Mouse (Mus musculus) layer of hippocampus, adult 11-12 months (tissue): ENCODE measurements around the gene Vdac1.
A peak's percentile ranks its signal among the peaks of the same experiment; 100 is the strongest.
"Not testable (repeated sequence)": the region's sequence is repeated elsewhere in the genome, so short reads cannot be mapped to it uniquely, and the experiment has no call there.

Source experiments
- DNase-seq: peaks from one replicate; pipeline ENCODE4 v3.0.0; 2022; ENCODE audit warnings: low spot score

Vdac1 gene

GRCm38 (mm10) chr11:52344991-52345777 is 15.5 kb upstream of the Vdac1 start:
- DNase-seq = no peak

GRCm38 (mm10) chr11:52345939-52346634 is 14.6 kb upstream of the Vdac1 start:
- peak; percentile 89 for DNase-seq

GRCm38 (mm10) chr11:52346635-52347005 is 14.0 kb upstream of the Vdac1 start:
- no peak for DNase-seq

GRCm38 (mm10) chr11:52348156-52348555 is 12.5 kb upstream of the Vdac1 start:
- no peak for DNase-seq

- no peak for DNase-seq
Observed at GRCm38 (mm10) chr11:52348724-52349123, 11.9 kb upstream of the Vdac1 start.

- no peak for DNase-seq
Observed at GRCm38 (mm10) chr11:52350924-52351323, 9.7 kb upstream of the Vdac1 start.

- DNase-seq = no peak
Observed at GRCm38 (mm10) chr11:52352271-52352670, 8.4 kb upstream of the Vdac1 start.

GRCm38 (mm10) chr11:52354644-52355043 is 6.0 kb upstream of the Vdac1 start:
- no peak for DNase-seq

- no peak for DNase-seq
Observed at GRCm38 (mm10) chr11:52355601-52356000, 5.1 kb upstream of the Vdac1 start.

GRCm38 (mm10) chr11:52357091-52357490 is 3.6 kb upstream of the Vdac1 start:
- not testable (repeated sequence) for DNase-seq

- no peak for DNase-seq
Observed at GRCm38 (mm10) chr11:52358520-52358919, 2.1 kb upstream of the Vdac1 start.

GRCm38 (mm10) chr11:52359686-52360470 is 782 bp upstream of the Vdac1 start:
- no peak for DNase-seq

GRCm38 (mm10) chr11:52361287-52361921 is 744 bp downstream of the Vdac1 start:
- no peak for DNase-seq

- DNase-seq = no peak
Observed at GRCm38 (mm10) chr11:52364376-52364775, 3.7 kb downstream of the Vdac1 start.

- peak; percentile 48 for DNase-seq
Observed at GRCm38 (mm10) chr11:52365143-52365542, 4.5 kb downstream of the Vdac1 start.

- no peak for DNase-seq
Observed at GRCm38 (mm10) chr11:52366358-52366757, 5.7 kb downstream of the Vdac1 start.

GRCm38 (mm10) chr11:52368176-52368985 is 7.7 kb downstream of the Vdac1 start:
- no peak for DNase-seq

- DNase-seq = no peak
Observed at GRCm38 (mm10) chr11:52369252-52370134, 8.8 kb downstream of the Vdac1 start.

GRCm38 (mm10) chr11:52370135-52370452 is 9.4 kb downstream of the Vdac1 start:
- no peak for DNase-seq

- DNase-seq = peak; percentile 35
Observed at GRCm38 (mm10) chr11:52370538-52370937, 9.9 kb downstream of the Vdac1 start.
